Mouse (Mus musculus) lung, postnatal 10 days (tissue): ENCODE data around the gene Exoc1.

ENCODE experiments used
- DNase-seq: peaks from one replicate; pipeline ENCODE4 v3.0.0; 2021

Gene Exoc1

GRCm38 (mm10) chr5:76612867-76613499, 83.9 kb downstream of the Exoc1 start:
- no peak for DNase-seq

- no peak for DNase-seq
Measured at GRCm38 (mm10) chr5:76615276-76615675, 86.2 kb downstream of the Exoc1 start.

- DNase-seq = no peak
Measured at GRCm38 (mm10) chr5:76616196-76616747, 87.2 kb downstream of the Exoc1 start.

- no peak for DNase-seq
Measured at GRCm38 (mm10) chr5:76618750-76619149, 89.6 kb downstream of the Exoc1 start.
